Mouse (Mus musculus) myocyte (in vitro differentiated cells): ENCODE measurements at regions not wholly inside any gene's neighbourhood (a gene's known extent, or its start where the extent isn't known, plus 50 kb on each side); places are given as distances from the start of the nearest gene placed in this dataset.

Experiments
- H3K27me3 ChIP-seq: one replicate; pipeline ENCODE4 v1.6.1; 2011; ENCODE audit not compliant: control insufficient read depth, insufficient read depth, insufficient read length
- H3K36me3 ChIP-seq: one replicate; pipeline ENCODE4 v1.6.1; 2011; ENCODE audit not compliant: control insufficient read depth, insufficient read depth
- H3K4me2 ChIP-seq: one replicate; pipeline ENCODE4 v1.6.1; 2011; ENCODE audit warnings: low read depth, control low read depth
- H3K4me3 ChIP-seq: one replicate; pipeline ENCODE4 v1.5.1; 2011; ENCODE audit warnings: mild to moderate bottlenecking, control low read depth, moderate library complexity
- H3K79me2 ChIP-seq: one replicate; pipeline ENCODE4 v1.6.1; 2011; ENCODE audit not compliant: control insufficient read depth, insufficient read depth
- H3ac ChIP-seq: one replicate; pipeline ENCODE4 v1.6.1; 2011; ENCODE audit not compliant: control insufficient read depth, insufficient read length
- CEBPB ChIP-seq: IDR thresholded peaks from 2 replicates; pipeline ENCODE4 v1.6.1; 2011; ENCODE audit warnings: mild to moderate bottlenecking, moderate library complexity; ENCODE audit not compliant: poor library complexity, insufficient read depth, severe bottlenecking
- E2F4 ChIP-seq: IDR thresholded peaks from one replicate; pipeline ENCODE4 v1.6.1; 2011; ENCODE audit warnings: mild to moderate bottlenecking, control low read depth, moderate library complexity; ENCODE audit not compliant: insufficient read depth
- MAX ChIP-seq: IDR thresholded peaks from one replicate; pipeline ENCODE4 v1.6.1; 2011; ENCODE audit warnings: low read depth, mild to moderate bottlenecking, control low read depth
- MYOD1 ChIP-seq, 3 experiments: IDR thresholded peaks; one replicate each; pipeline ENCODE4 v1.6.1; 2011; ENCODE audit warnings: control low read depth in 2 of 3, low read depth in 2 of 3, mild to moderate bottlenecking in 2 of 3, moderate library complexity in 1 of 3; ENCODE audit not compliant: insufficient read length in 2 of 3, control insufficient read depth in 1 of 3
- MYOG ChIP-seq, 3 experiments: IDR thresholded peaks; one replicate each; pipeline ENCODE4 v1.6.1; 2011; ENCODE audit warnings: control low read depth in 2 of 3, low read depth in 2 of 3, mild to moderate bottlenecking in 2 of 3; ENCODE audit not compliant: insufficient read length in 2 of 3, control insufficient read depth in 1 of 3, insufficient read depth in 1 of 3
- POLR2A ChIP-seq: IDR thresholded peaks from one replicate; pipeline ENCODE4 v1.6.1; 2011; ENCODE audit warnings: low read depth, mild to moderate bottlenecking, control low read depth, moderate library complexity; ENCODE audit not compliant: insufficient read length
- POLR2AphosphoS2 ChIP-seq: IDR thresholded peaks from one replicate; pipeline ENCODE4 v1.6.1; 2011; ENCODE audit warnings: low read depth, control low read depth; ENCODE audit not compliant: insufficient read length
- REST ChIP-seq: IDR thresholded peaks from one replicate; pipeline ENCODE4 v1.6.1; 2011; ENCODE audit warnings: mild to moderate bottlenecking, control low read depth, moderate library complexity; ENCODE audit not compliant: insufficient read depth, insufficient read length
- SRF ChIP-seq: IDR thresholded peaks from one replicate; pipeline ENCODE4 v1.6.1; 2011; ENCODE audit warnings: low read depth; ENCODE audit not compliant: control insufficient read depth, insufficient read length
- TCF12 ChIP-seq: IDR thresholded peaks from one replicate; pipeline ENCODE4 v1.6.1; 2011; ENCODE audit warnings: mild to moderate bottlenecking, control low read depth; ENCODE audit not compliant: poor library complexity, insufficient read depth, severe bottlenecking
- TCF3 ChIP-seq: IDR thresholded peaks from one replicate; pipeline ENCODE4 v1.6.1; 2011; ENCODE audit warnings: low read depth, control low read depth; ENCODE audit not compliant: insufficient read length
- USF1 ChIP-seq: IDR thresholded peaks from one replicate; pipeline ENCODE4 v1.6.1; 2011; ENCODE audit warnings: low read depth, mild to moderate bottlenecking, control low read depth, moderate library complexity

DNA sequence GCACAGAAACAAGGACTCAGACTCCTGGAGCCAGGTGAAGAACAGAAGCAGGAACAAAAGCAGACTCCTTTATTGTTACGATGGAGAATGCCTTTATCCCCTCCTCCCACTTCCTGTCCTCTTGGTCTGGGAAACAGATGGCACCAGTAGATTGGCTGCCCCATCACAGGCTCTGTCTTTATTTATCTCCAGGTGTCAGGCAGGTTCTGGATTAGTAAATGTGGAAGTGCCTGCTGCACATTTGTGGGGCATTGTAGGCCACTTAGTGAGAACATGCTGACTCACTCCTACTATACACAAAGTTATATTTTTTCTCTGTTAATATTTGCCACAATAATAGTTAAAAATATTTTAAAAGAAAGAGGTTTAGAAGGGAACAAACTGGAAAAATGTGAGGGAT lies 426.0 kb downstream of the Tmem161b start:
- Histone ChIP-seq H3K4me2 (no peak overlapping the region), H3K27me3 (no peaks in the 10 kb centered on the region), H3K4me3 (no peak overlapping the region), H3K36me3 (no peaks in the 10 kb centered on the region), H3ac (no peak overlapping the region), H3K79me2 (no peaks in the 10 kb centered on the region)
- no peak for TF ChIP-seq E2F4
- no peak for TF ChIP-seq USF1
- no peak for TF ChIP-seq SRF
- TF ChIP-seq POLR2AphosphoS2 = no peak
- no peak for TF ChIP-seq TCF3
- TF ChIP-seq MYOD1 (IDR thresholded peaks at IDR 0.05; ENCODE audit: control insufficient read depth in 1 of 3, insufficient read length in 2 of 3, low read depth in 2 of 3) = no peak
- TF ChIP-seq MYOG (IDR thresholded peaks at IDR 0.05; ENCODE audit: control insufficient read depth in 1 of 3, insufficient read depth in 1 of 3, insufficient read length in 2 of 3, low read depth in 2 of 3) = no peak
- TF ChIP-seq MAX = no peak
- TF ChIP-seq REST = no peak
- TF ChIP-seq TCF12 = no peak
- no peak for TF ChIP-seq POLR2A
- no peak for TF ChIP-seq CEBPB

DNA sequence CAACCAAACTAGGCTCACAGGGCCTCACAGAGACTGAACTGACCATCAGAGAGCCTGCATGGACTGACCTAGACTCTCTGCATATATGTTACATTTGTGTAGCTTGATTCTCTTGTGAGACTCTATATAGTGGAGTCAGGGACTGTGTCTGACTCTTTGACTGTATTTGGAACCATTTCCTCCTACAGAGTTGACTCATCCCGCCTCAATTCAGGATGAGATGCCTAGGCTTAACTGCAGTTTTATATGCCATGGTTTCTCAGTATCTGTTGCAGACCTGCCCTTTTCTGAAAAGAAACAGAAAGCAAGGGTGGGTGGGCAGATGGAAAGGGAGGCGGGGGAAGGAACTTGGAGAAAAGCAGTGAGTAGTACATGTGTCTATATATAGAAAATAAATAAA lies 441.9 kb downstream of the Tmem161b start:
- Histone ChIP-seq H3K36me3 (no peaks in the 10 kb centered on the region), H3K79me2 (no peaks in the 10 kb centered on the region), H3ac (no peak overlapping the region), H3K27me3 (no peaks in the 10 kb centered on the region), H3K4me3 (no peak overlapping the region), H3K4me2 (no peak overlapping the region)
- TF ChIP-seq TCF12 = no peak
- TF ChIP-seq USF1 = no peak
- TF ChIP-seq MYOG (IDR thresholded peaks at IDR 0.05; ENCODE audit: control insufficient read depth in 1 of 3, insufficient read depth in 1 of 3, insufficient read length in 2 of 3, low read depth in 2 of 3) = no peak
- no peak for TF ChIP-seq MYOD1 (IDR thresholded peaks at IDR 0.05; ENCODE audit: control insufficient read depth in 1 of 3, insufficient read length in 2 of 3, low read depth in 2 of 3)

DNA sequence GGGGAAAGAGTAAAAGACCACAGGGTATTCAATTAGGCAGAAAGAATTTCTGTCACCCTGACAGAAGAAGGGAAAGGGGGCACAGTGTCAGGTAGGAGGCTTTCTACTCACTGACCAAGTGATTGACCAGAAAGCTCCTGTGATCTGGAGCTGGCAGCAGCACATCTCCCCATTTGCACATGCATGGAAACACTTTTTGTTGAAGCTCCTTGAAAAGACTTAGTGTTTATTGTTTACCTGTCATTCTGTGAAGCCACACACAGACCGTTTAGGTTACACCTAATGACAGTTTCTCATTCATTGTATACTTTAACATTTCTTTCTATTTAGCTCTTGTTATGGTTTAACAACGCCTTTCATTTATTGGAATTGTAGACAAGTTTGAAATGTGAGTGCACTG lies 458.9 kb downstream of the Tmem161b start:
- H3ac ChIP-seq = no peak overlapping the region
- H3K4me2 ChIP-seq = no peak overlapping the region
- H3K27me3 ChIP-seq = no peaks in the 10 kb centered on the region
- TF ChIP-seq SRF (no peak), MYOG (IDR thresholded peaks at IDR 0.05; ENCODE audit: control insufficient read depth in 1 of 3, insufficient read depth in 1 of 3, insufficient read length in 2 of 3, low read depth in 2 of 3) (no peak), POLR2AphosphoS2 (no peak), POLR2A (no peak), REST (no peak), USF1 (no peak), MYOD1 (IDR thresholded peaks at IDR 0.05; ENCODE audit: control insufficient read depth in 1 of 3, insufficient read length in 2 of 3, low read depth in 2 of 3) (no peak), TCF3 (no peak), CEBPB (no peak), E2F4 (no peak), MAX (no peak), TCF12 (no peak)
- H3K79me2 ChIP-seq = no peaks in the 10 kb centered on the region
- H3K36me3 ChIP-seq = no peaks in the 10 kb centered on the region
- no peak overlapping the region for H3K4me3 ChIP-seq

DNA sequence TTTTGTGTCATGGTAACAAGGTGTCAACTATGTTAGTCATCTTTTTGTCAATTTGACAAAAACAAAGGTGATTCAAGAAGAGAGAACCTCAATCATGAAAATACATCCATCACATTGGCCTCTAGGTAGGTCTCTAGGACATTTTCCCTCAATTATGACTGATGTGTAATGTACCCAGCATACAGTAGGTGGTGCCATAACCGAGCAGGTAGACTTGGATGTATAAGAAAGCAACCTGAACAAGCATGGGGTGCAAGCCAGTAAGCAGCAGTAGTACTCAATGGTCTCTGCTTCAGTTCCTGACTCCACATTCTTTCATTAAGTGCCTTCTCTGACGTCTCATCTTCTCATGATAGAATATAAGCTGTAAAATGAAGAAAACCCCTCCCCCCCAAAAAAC lies 463.8 kb downstream of the Tmem161b start:
- no peak overlapping the region for H3ac ChIP-seq
- TF ChIP-seq MYOG (IDR thresholded peaks at IDR 0.05; ENCODE audit: control insufficient read depth in 1 of 3, insufficient read depth in 1 of 3, insufficient read length in 2 of 3, low read depth in 2 of 3) = no peak
- TF ChIP-seq SRF = no peak
- no peak for TF ChIP-seq E2F4
- TF ChIP-seq USF1 = no peak
- no peak for TF ChIP-seq REST
- H3K4me2 ChIP-seq = no peak overlapping the region
- H3K36me3 ChIP-seq = no peaks in the 10 kb centered on the region
- H3K27me3 ChIP-seq = no peaks in the 10 kb centered on the region
- H3K4me3 ChIP-seq = no peak overlapping the region
- no peaks in the 10 kb centered on the region for H3K79me2 ChIP-seq

DNA sequence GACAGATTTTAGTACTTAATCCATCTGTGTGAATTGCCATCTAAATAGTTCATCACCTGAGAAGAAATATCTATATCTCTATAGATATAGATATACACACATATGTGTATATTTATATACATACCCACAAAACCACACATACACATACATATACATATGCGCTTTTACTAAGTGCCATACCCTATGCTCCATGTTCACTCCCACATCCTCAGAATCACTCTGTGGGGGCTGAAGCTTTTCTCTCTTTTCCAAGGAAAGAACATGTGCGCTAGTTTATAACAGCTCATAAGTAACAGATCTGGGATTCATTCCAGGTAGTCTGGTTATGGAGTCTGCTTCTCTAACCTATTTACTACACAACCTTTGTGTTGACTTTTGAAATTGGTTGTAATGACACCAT lies 471.4 kb downstream of the Tmem161b start:
- no peak overlapping the region for H3K4me2 ChIP-seq
- no peak overlapping the region for H3ac ChIP-seq
- H3K36me3 ChIP-seq = no peaks in the 10 kb centered on the region
- H3K27me3 ChIP-seq = no peaks in the 10 kb centered on the region
- no peak overlapping the region for H3K4me3 ChIP-seq
- TF ChIP-seq CEBPB (no peak), TCF12 (no peak), USF1 (no peak), REST (no peak), MAX (no peak), MYOG (IDR thresholded peaks at IDR 0.05; ENCODE audit: control insufficient read depth in 1 of 3, insufficient read depth in 1 of 3, insufficient read length in 2 of 3, low read depth in 2 of 3) (no peak), POLR2A (no peak), TCF3 (no peak), SRF (no peak), POLR2AphosphoS2 (no peak), E2F4 (no peak), MYOD1 (IDR thresholded peaks at IDR 0.05; ENCODE audit: control insufficient read depth in 1 of 3, insufficient read length in 2 of 3, low read depth in 2 of 3) (no peak)
- no peaks in the 10 kb centered on the region for H3K79me2 ChIP-seq
